Mouse (Mus musculus) stomach, postnatal 0 days (tissue): ENCODE measurements around the gene Fnbp4.

Source experiments
- CTCF ChIP-seq: IDR thresholded peaks from 2 replicates; pipeline ENCODE4 v1.5.1; 2016; ENCODE audit warnings: antibody characterized with exemption, low read depth, mild to moderate bottlenecking, moderate library complexity
- EP300 ChIP-seq: optimal IDR thresholded peaks from 2 replicates; pipeline ENCODE3; 2016; ENCODE audit warnings: antibody characterized with exemption

GRCm38 (mm10) chr2:90765123-90765522 is 20.0 kb downstream of the Fnbp4 start:
- TF ChIP-seq CTCF (no peak), EP300 (no peak)
